In the genomic region with DNA sequence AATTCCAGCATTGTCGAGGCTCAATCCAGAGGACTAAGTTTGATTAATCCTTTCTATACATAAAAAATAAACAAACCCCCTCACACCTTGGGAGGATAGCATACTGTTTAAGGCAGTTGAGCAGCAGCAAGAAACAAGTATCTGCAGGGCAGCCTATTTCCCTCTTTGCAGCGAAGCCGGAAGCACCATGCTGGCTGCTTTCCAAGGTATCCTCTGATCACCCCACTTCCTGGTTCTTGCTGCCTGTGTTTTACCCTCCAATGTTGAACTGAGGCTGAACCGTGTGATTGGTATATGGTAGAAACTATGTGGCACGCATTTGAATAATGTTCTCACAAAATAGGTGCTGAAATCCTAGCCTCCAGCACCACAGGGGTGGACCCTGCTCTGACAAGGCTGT, we compare ENCODE assay signal across 8 mouse cellular contexts. TPM values are rescaled to one million over a fixed set of nuclear protein-coding genes. Genes with fewer than 3 reads are reported as not detected.
A peak's percentile ranks its signal among the peaks of the same experiment; 100 is the strongest.
DNase-seq lines count a peak whose midpoint lies in the region; ATAC-seq and TF ChIP-seq lines count a peak whose summit lies in the region.

No protein-coding gene starts in this region.

- no peak overlapping the region for H3K9ac ChIP-seq in intestine, postnatal 0 days (ENCODE audit: low read depth, low read length)

- TF ChIP-seq POLR2A in lung, adult 2 months (IDR thresholded peaks at IDR 0.05; ENCODE audit: borderline replicate concordance, extremely low read depth, low read depth, low read length) = no peak

- no peak overlapping the region for H3K4me3 ChIP-seq in brown adipose tissue, adult 24 weeks (ENCODE audit: insufficient read depth, low read depth, low read length)
- H3K4me3 ChIP-seq in intestine, postnatal 0 days (ENCODE audit: low read depth, low read length) = no peak overlapping the region
- no peak overlapping the region for H3K4me3 ChIP-seq in lung, adult 2 months (replicated peaks; ENCODE audit: extremely low read depth, low read depth, low read length)

- no peaks in the 10 kb centered on the region for H3K36me3 ChIP-seq in intestine, postnatal 0 days (ENCODE audit: control insufficient read depth, insufficient read depth)

- H3K4me1 ChIP-seq in brown adipose tissue, adult 24 weeks (ENCODE audit: control insufficient read depth, insufficient read depth, insufficient read length, low read length) = no peaks in the 10 kb centered on the region
- no peaks in the 10 kb centered on the region; the same call in 1 of the 2 replicates for H3K4me1 ChIP-seq in intestine, postnatal 0 days (replicated peaks; ENCODE audit: control insufficient read depth, insufficient read depth, low read length)
- peaks cover 4% of the 10 kb centered on the region; the same call in 1 of the 2 replicates for H3K4me1 ChIP-seq in lung, adult 2 months (ENCODE audit: control insufficient read depth, insufficient read depth, low read length)

- 13% methylated on average over 5 of the region's 5 CpGs for WGBS in intestine, postnatal 0 days
- WGBS in lung, adult 2 months = 11% methylated on average over 5 of the region's 5 CpGs

- 0 out of 2 replicates have a peak, but pooled peaks have one; percentile 14 for ATAC-seq in intestine, postnatal 0 days

- peak overlapping the region; percentile 80 for H3K27ac ChIP-seq in brown adipose tissue, adult 24 weeks (replicated peaks; ENCODE audit: low read depth, low read length)
- peak overlapping the region; percentile 69 for H3K27ac ChIP-seq in intestine, postnatal 0 days (ENCODE audit: low read depth, low read length)

- peak overlapping the region; percentile 24; the same call in 1 of the 2 replicates for H3K4me2 ChIP-seq in intestine, postnatal 0 days (replicated peaks; ENCODE audit: low read depth)

- peak; percentile 54 to 60 for DNase-seq in left cerebral cortex, postnatal 14 days (ENCODE audit: low spot score in 2 of 2)
- DNase-seq in left cerebral cortex, postnatal 36 days (ENCODE audit: low spot score in 2 of 2) = no peak
- peak; percentile 59 for DNase-seq in lung, adult 2 months
- DNase-seq in spleen, postnatal 36 days (ENCODE audit: low spot score in 2 of 2) = peak; percentile 72 to 78
- DNase-seq in retina, embryonic 14.5 days (ENCODE audit: low spot score) = no peak
- no peak for DNase-seq in cerebellum, adult 9-10 months

- no peaks in the 10 kb centered on the region for H3K9me3 ChIP-seq in intestine, postnatal 0 days (ENCODE audit: control insufficient read depth)

- no peaks in the 10 kb centered on the region for H3K27me3 ChIP-seq in intestine, postnatal 0 days (replicated peaks; ENCODE audit: control insufficient read depth, insufficient read depth, low read length)

- intact Hi-C loops in left cerebral cortex, postnatal 14 days (cut with DNase I) = no loop called here
- intact Hi-C loops in left cerebral cortex, postnatal 36 days (cut with DNase I) = no loop called here

- no peak for TF ChIP-seq CTCF in intestine, postnatal 0 days (IDR thresholded peaks at IDR 0.05; ENCODE audit: low read depth)
- no peak for TF ChIP-seq CTCF in lung, adult 2 months (IDR thresholded peaks at IDR 0.05; ENCODE audit: insufficient read depth, low read length)

RNA-seq across cellular contexts. Expression of a gene that starts 6.7 kb away (rescaled TPM):
- 100 to 1,000 TPM; 314 to 326 TPM for total RNA-seq in left cerebral cortex, postnatal 14 days (2021)
- total RNA-seq in left cerebral cortex, postnatal 36 days (2021) = 100 to 1,000 TPM; 256 to 346 TPM
- polyA plus RNA-seq in brown adipose tissue, adult 24 weeks (2012; ENCODE audit: insufficient read depth, insufficient read length, missing spikeins) = 150 and 196 TPM in 2 replicates
- polyA plus RNA-seq in intestine, postnatal 0 days (2015; fragmentation: Nextera tagmentation; extraction: Ambion mirVana) = 261 and 328 TPM in 2 replicates
- 364 and 550 TPM in 2 replicates for polyA plus RNA-seq in lung, adult 2 months (2012; rRNA removed)

RNA-seq across cellular contexts. Expression of a gene that starts 29.9 kb away (rescaled TPM):
- not detected for total RNA-seq in left cerebral cortex, postnatal 14 days (2021)
- not detected for total RNA-seq in left cerebral cortex, postnatal 36 days (2021)
- polyA plus RNA-seq in brown adipose tissue, adult 24 weeks (2012; ENCODE audit: insufficient read depth, insufficient read length, missing spikeins) = 0.63 TPM in 1 of 2 replicates, not detected in the other
- polyA plus RNA-seq in intestine, postnatal 0 days (2015; fragmentation: Nextera tagmentation; extraction: Ambion mirVana) = 0.43 and 0.56 TPM in 2 replicates
- polyA plus RNA-seq in lung, adult 2 months (2012; rRNA removed) = 0.11 and 0.50 TPM in 2 replicates

Comparison
In these comparisons a context has a peak if more than half of its experiments do, and no peak if none do; other contexts are left out.
1. DNase-seq: peak in left cerebral cortex, postnatal 14 days (2 of 2), lung, adult 2 months (single experiment) and spleen, postnatal 36 days (2 of 2); none in left cerebral cortex, postnatal 36 days (0 of 2), retina, embryonic 14.5 days (single experiment) and cerebellum, adult 9-10 months (single experiment).